Mouse (Mus musculus) embryo, embryonic 11.5 days (tissue): ENCODE measurements around the gene Olfr497.

Experiments
- DNase-seq: peaks from one replicate; pipeline ENCODE4 v3.0.0-alpha.2; 2012; ENCODE audit warnings: low read depth, low spot score

The Olfr497 gene

GRCm38 (mm10) chr7:108420121-108420520 is at the start of gene Olfr497:
TSS of gene Olfr497 (plus strand) at chr7:108420421.
- DNase-seq = no peak

- DNase-seq = no peak
These were observed 27.4 kb upstream of the Olfr497 start, which contains the start of gene Olfr495 for GRCm38 (mm10) chr7:108392867-108393266. TSS of gene Olfr495 (plus strand) at chr7:108393167.

GRCm38 (mm10) chr7:108465026-108465425 is 44.8 kb downstream of the Olfr497 start, which contains the start of gene Olfr498:
TSS of gene Olfr498 (plus strand) at chr7:108465326.
- no peak for DNase-seq
